Mouse (Mus musculus) liver, embryonic 16.5 days (tissue): ENCODE results near the gene Fcer1g. TPM values are rescaled to one million over a fixed set of nuclear protein-coding genes. Genes with fewer than 3 reads are reported as not detected.

Source experiments
- ATAC-seq: fragments of 200-750 bp; cut with Nextera tagmentation; 2 replicates; pipeline ENCODE4 v1.8.0; 2017; ENCODE audit warnings: low read depth, mild to moderate bottlenecking, moderate number of reproducible peaks, moderate library complexity
- H3K27ac ChIP-seq: fragments of 300-500 bp; sonication (generic); 2 replicates; pipeline ENCODE4 v1.5.1; 2014; ENCODE audit warnings: mild to moderate bottlenecking, low read length
- H3K27me3 ChIP-seq: fragments of 300-500 bp; sonication (generic); 2 replicates; pipeline ENCODE4 v1.6.1; 2014; ENCODE audit warnings: low read depth, low read length, mixed read lengths; ENCODE audit not compliant: control insufficient read depth, insufficient read depth
- H3K36me3 ChIP-seq: fragments of 300-500 bp; sonication (generic); 2 replicates; pipeline ENCODE4 v1.6.1; 2014; ENCODE audit warnings: mild to moderate bottlenecking; ENCODE audit not compliant: control insufficient read depth, insufficient read depth
- H3K4me1 ChIP-seq: fragments of 300-500 bp; sonication (generic); 2 replicates; pipeline ENCODE4 v1.6.1; 2014; ENCODE audit warnings: low read depth, low read length, mixed read lengths; ENCODE audit not compliant: control insufficient read depth
- H3K4me2 ChIP-seq: fragments of 300-500 bp; sonication (generic); 2 replicates; pipeline ENCODE4 v1.6.1; 2014; ENCODE audit warnings: low read depth, low read length, mixed read lengths
- H3K4me3 ChIP-seq: fragments of 300-500 bp; sonication (generic); 2 replicates; pipeline ENCODE4 v1.5.1; 2014; ENCODE audit warnings: low read depth, mild to moderate bottlenecking, low read length
- H3K9ac ChIP-seq: fragments of 300-500 bp; sonication (generic); 2 replicates; pipeline ENCODE4 v1.6.1; 2014; ENCODE audit warnings: low read depth, low read length
- H3K9me3 ChIP-seq: fragments of 300-500 bp; sonication (generic); replicated peaks from 2 replicates; pipeline ENCODE4 v1.6.1; 2016; ENCODE audit warnings: low read length; ENCODE audit not compliant: control insufficient read depth
- WGBS: fragments of 180-500 bp; shearing (Covaris S2); extraction: QIAGEN DNeasy Blood & Tissue Kit; methylation state at CpG from one replicate; pipeline ENCODE4 v1.1.7; 2014; ENCODE audit not compliant: insufficient replicate concordance; 5-methylcytosine and 5-hydroxymethylcytosine counted together
- polyA plus RNA-seq: library from polyadenylated mRNA; unstranded; fragments of >200 nt; fragmentation: Nextera tagmentation; extraction: Ambion mirVana; gene quantifications from 2 replicates; pipeline ENCODE4 v1.2.1, GENCODE M21; 2015

Fcer1g gene
- polyA plus RNA-seq, 1 experiment from 2014 or later = 128 TPM

DNA sequence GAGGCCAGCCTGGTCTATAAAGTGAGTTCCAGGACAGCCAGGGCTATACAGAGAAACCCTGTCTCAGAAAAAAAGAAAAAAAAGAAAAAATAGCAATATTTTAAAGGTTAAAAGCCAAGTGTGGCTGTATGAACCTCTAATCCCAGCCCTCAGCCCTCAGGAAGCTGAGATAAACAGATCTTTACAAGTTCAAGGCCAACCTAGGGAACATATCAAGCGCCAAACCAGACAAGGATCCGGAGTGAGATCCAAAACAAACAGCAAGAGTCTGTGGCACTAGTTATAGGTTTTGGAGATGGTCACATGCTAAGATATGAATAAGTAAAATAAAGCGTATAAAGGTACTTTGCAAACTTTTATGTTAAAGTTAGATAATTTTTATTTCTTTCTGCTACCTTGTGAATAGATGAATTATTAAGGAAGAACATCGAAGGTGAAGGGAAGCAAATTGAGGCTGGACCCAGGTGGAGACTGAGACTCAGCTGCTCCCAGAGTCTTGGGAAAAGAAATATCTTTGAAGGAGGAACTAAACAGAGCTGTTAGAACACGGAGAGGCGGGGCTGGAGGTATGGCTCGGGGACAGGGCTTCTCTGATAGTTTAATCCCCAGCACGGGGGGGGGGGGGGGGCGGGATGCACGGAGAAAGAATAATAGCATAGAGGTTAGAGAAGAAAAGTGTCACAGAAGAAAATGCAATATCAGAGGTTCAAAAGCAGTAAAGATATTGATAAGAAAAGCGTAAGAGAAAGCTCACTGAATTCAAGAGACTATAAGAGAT lies 30.5 kb downstream of the Fcer1g start:
- H3K4me1 ChIP-seq = no peaks in the 10 kb centered on the region; the same call in 1 of the 2 replicates
- no peaks in the 10 kb centered on the region for H3K27me3 ChIP-seq
- H3K27ac ChIP-seq = peak overlapping the region; percentile 74
- peak; percentile 43; the same call in 1 of the 2 replicates for ATAC-seq
- H3K9ac ChIP-seq = no peak overlapping the region
- H3K36me3 ChIP-seq = no peaks in the 10 kb centered on the region
- H3K9me3 ChIP-seq = no peaks in the 10 kb centered on the region
- peak overlapping the region; percentile 27; the same call in 1 of the 2 replicates for H3K4me2 ChIP-seq
- WGBS = 43% methylated on average over 10 of the region's 11 CpGs
- no peak overlapping the region for H3K4me3 ChIP-seq

DNA sequence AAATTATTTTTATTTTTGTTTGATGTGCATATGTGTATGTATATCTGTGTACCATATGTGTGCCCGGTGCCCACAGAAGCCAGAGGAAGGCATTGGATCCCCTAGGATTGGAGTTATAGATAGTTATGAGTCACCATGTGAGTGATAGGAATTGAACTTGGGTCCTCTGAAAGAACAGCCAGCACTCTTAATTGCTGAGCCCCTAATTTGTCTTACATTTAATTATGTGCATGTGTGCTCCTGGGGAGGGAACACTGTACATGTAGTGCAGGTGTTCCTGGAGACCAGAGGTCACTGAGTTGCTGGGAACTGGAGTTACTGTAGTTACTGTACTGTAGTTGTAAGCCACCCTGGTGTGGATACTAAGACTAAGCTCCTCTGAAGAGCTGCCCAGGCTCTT lies 33.4 kb downstream of the Fcer1g start:
- Histone ChIP-seq H3K36me3 (no peaks in the 10 kb centered on the region), H3K4me2 (no peak overlapping the region), H3K4me1 (no peaks in the 10 kb centered on the region; the same call in 1 of the 2 replicates), H3K9ac (no peak overlapping the region), H3K27me3 (peaks cover 16% of the 10 kb centered on the region), H3K4me3 (no peak overlapping the region), H3K27ac (no peak overlapping the region), H3K9me3 (no peaks in the 10 kb centered on the region)
- no peak for ATAC-seq
- WGBS = 68% methylated on average over 1 of the region's 1 CpGs

GRCm38 (mm10) chr1:171199532-171199931 lies 34.6 kb downstream of the Fcer1g start:
- no peaks in the 10 kb centered on the region for H3K9me3 ChIP-seq
- H3K4me3 ChIP-seq = no peak overlapping the region
- H3K4me1 ChIP-seq = no peaks in the 10 kb centered on the region
- ATAC-seq = no peak
- no peaks in the 10 kb centered on the region for H3K36me3 ChIP-seq
- peaks cover 29% of the 10 kb centered on the region for H3K27me3 ChIP-seq
- H3K9ac ChIP-seq = no peak overlapping the region
- WGBS = 35% methylated on average over 1 of the region's 1 CpGs
- H3K4me2 ChIP-seq = no peak overlapping the region
- H3K27ac ChIP-seq = no peak overlapping the region

DNA sequence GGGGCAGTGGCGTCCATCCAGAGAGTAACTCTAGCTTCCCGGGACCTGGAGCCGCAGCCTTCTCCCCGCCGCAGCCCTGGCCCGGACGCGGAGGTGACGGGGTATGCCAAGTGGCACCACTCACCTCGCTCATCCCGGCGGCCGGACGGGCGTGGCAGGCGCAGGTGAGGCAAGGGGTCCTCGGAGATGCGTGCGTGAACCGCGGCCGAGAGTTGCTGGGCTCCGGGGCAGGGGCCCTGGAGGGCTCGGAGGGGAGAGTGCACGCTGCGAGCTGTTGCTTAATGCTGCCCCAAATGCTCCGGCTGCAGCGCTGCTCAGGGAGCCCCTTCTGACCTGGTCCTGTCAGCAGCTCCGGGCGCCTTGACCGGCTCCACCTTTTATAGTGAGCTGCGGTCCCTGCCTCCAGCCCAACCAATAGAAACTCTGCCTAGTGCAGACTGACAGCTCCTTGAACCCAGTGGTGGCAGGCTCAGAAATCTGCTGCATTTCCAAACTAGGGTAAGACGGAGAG lies 38.2 kb downstream of the Fcer1g start, which contains the start of gene Pcp4l1:
Pcp4l1 (minus strand) TSS at position 382 of the 511 bp plus-strand sequence.
- H3K27ac ChIP-seq = no peak within 1 kb of the TSS
- ATAC-seq = peak; percentile 70
- WGBS = under 1% methylated on average over 33 of the region's 33 CpGs
- peak within 1 kb of the TSS; percentile 54 for H3K4me3 ChIP-seq
- H3K9me3 ChIP-seq = no peaks in the 10 kb centered on the region
- peaks cover 54% of the 10 kb centered on the region for H3K27me3 ChIP-seq
- peak within 1 kb of the TSS; percentile 62 for H3K4me2 ChIP-seq
- H3K9ac ChIP-seq = no peak within 1 kb of the TSS; the same call in 1 of the 2 replicates
- H3K4me1 ChIP-seq = no peaks in the 10 kb centered on the region
- no peaks in the 10 kb centered on the region for H3K36me3 ChIP-seq

DNA sequence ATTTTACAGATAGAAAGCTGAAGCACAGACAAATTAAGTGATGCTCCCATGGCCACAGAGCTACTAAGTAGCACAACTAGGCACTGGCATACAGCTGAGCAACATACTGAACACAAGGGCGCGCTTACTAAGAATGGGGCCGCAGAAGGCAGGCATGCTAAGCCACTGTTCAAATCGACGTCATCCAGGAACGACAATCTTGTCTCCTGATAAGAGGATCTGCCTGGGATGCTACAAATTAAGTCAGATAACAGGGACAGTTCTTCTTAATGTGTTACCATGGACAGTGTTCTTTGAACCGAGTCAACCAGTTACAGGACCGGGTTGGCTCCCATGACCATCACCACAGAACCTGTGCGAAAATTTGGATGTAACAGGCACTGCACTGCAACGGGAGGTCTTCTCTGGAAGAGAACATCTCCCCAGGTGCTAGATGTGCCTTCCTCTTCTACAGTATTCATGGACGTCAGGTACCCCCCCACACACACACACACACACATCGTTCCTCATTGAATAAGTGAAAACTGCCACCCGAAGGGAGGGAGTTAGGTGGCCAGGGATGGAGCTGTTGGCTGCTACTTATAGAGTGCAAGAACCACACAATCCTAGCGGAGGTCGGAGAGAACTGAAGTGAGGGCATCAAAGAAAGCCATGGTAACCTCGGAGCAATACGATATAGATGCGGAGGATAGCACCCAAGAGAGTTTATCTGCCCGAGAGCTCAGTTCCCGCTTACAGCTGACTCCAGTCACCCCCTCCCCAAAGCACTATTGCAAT lies 38.9 kb downstream of the Fcer1g start:
- Histone ChIP-seq H3K4me1 (no peaks in the 10 kb centered on the region), H3K27ac (no peak overlapping the region), H3K9ac (no peak overlapping the region), H3K4me3 (peak overlapping the region; percentile 54), H3K4me2 (peak overlapping the region; percentile 62), H3K27me3 (peaks cover 54% of the 10 kb centered on the region), H3K36me3 (no peaks in the 10 kb centered on the region), H3K9me3 (no peaks in the 10 kb centered on the region)
- no peak for ATAC-seq
- 10% methylated on average over 20 of the region's 20 CpGs for WGBS

- Histone ChIP-seq H3K27ac (no peak overlapping the region), H3K4me3 (no peak overlapping the region), H3K9me3 (no peaks in the 10 kb centered on the region), H3K36me3 (no peaks in the 10 kb centered on the region), H3K4me2 (no peak overlapping the region), H3K4me1 (no peaks in the 10 kb centered on the region), H3K9ac (no peak overlapping the region), H3K27me3 (peaks cover 54% of the 10 kb centered on the region)
- WGBS = 23% methylated on average over 11 of the region's 11 CpGs
- ATAC-seq = no peak
Measured at GRCm38 (mm10) chr1:171193911-171194830, 40.0 kb downstream of the Fcer1g start.

DNA sequence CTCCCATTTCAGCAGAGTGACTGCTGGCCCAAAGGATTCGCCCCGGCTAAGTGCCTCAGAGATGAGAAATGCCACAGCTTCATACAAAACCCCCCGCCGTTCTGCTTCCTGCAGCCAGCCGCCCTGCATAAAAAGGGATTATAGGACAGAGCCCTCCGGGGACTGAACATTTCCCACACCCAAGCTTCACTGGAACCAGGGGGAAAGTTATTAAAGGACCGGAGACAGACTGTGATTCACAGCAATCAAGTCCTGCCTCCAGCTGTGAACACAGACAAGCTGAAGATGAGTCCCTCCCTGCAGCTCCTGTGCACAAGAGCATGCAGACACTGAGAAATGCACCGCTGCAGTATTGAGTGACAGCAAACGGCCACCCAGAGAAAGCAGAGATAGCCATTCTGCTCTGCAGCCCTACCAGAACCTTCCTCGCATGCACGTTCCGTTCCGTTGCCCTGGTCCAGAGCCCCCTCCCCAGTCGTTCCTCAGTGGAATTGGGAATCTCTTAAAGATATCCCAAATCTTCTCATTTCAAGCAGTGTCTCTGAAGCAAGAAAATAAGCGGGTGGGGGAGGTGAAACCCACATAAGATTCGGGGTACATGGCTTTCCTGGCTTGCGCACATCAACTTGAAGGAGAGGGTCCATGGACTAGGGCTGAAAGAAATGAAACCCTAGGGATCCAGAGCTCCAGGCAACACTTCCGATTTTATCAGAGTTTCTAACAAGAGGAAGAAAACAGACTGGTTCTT lies 40.9 kb downstream of the Fcer1g start:
- WGBS = 10% methylated on average over 18 of the region's 18 CpGs

GRCm38 (mm10) chr1:171192283-171192682 lies 41.9 kb downstream of the Fcer1g start:
- Histone ChIP-seq H3K27me3 (peaks cover 52% of the 10 kb centered on the region), H3K4me3 (no peak overlapping the region), H3K9me3 (no peaks in the 10 kb centered on the region), H3K4me1 (no peaks in the 10 kb centered on the region), H3K36me3 (no peaks in the 10 kb centered on the region), H3K27ac (no peak overlapping the region), H3K4me2 (no peak overlapping the region), H3K9ac (no peak overlapping the region)
- 41% methylated on average over 10 of the region's 10 CpGs for WGBS
- no peak for ATAC-seq

More for the DNA sequence above, 40.9 kb downstream of the Fcer1g start:
- H3K9ac ChIP-seq = no peak overlapping the region
- ATAC-seq = no peak
- H3K4me1 ChIP-seq = no peaks in the 10 kb centered on the region
- no peak overlapping the region for H3K4me2 ChIP-seq
- no peak overlapping the region for H3K4me3 ChIP-seq
- H3K27me3 ChIP-seq = peaks cover 54% of the 10 kb centered on the region
- no peaks in the 10 kb centered on the region for H3K36me3 ChIP-seq
- H3K27ac ChIP-seq = no peak overlapping the region
- no peaks in the 10 kb centered on the region for H3K9me3 ChIP-seq
